29 mouse cellular contexts compared by ENCODE assay signal in genomic region chr19:36536929-36537328, GRCm38 (mm10). TPM values are rescaled to one million over a fixed set of nuclear protein-coding genes. Genes with fewer than 3 reads are reported as not detected.
A peak's percentile ranks its signal among the peaks of the same experiment; 100 is the strongest.
DNase-seq lines count a peak whose midpoint lies in the region; ATAC-seq and TF ChIP-seq lines count a peak whose summit lies in the region.
"Had no signal": no experiment of that assay in that cellular context is flagged by ENCODE, and none has a peak within 500 bp of the region (broad histone marks: within the 10 kb centered on the region; RNA-seq: fewer than 3 reads in every experiment).

No protein-coding gene starts in this region.

- H3K4me2 ChIP-seq in forebrain, embryonic 13.5 days: peak overlapping the region; percentile 25
- no peak overlapping the region for H3K4me2 ChIP-seq in forebrain, postnatal 0 days (ENCODE audit: low read depth)
- H3K4me2 ChIP-seq in hindbrain, embryonic 15.5 days: no peak overlapping the region
- H3K4me2 ChIP-seq in hindbrain, embryonic 12.5 days (replicated peaks): no peak overlapping the region
- no peak overlapping the region for H3K4me2 ChIP-seq in neural tube, embryonic 15.5 days
- H3K4me2 ChIP-seq: embryonic facial prominence, embryonic 15.5 days; limb, embryonic 15.5 days; liver, embryonic 13.5 days had no signal

- H3K27me3 ChIP-seq in forebrain, embryonic 13.5 days: peaks cover 11% of the 10 kb centered on the region
- no peaks in the 10 kb centered on the region for H3K27me3 ChIP-seq in forebrain, postnatal 0 days (ENCODE audit: insufficient read depth, low read length)
- no peaks in the 10 kb centered on the region for H3K27me3 ChIP-seq in hindbrain, embryonic 15.5 days
- peaks cover 6% of the 10 kb centered on the region; the same call in 1 of the 2 replicates for H3K27me3 ChIP-seq in hindbrain, embryonic 12.5 days
- no peaks in the 10 kb centered on the region for H3K27me3 ChIP-seq in neural tube, embryonic 15.5 days (replicated peaks)
- H3K27me3 ChIP-seq: embryonic facial prominence, embryonic 15.5 days had no signal

- no peak for DNase-seq in forebrain, postnatal 0 days
- DNase-seq in neural tube, embryonic 10.5 days (ENCODE audit: extremely low spot score, low spot score): no peak
- DNase-seq in telencephalon, adult 2 months (ENCODE audit: low read depth, low spot score): peak; percentile 66
- DNase-seq: adrenal gland, adult 8-10 months; cerebellum, adult 8-10 months; cerebellum, postnatal 25 days; gastrocnemius, postnatal 14 days; heart, postnatal 14 days; kidney, adult 9 months; kidney, postnatal 10 days; liver, embryonic 13.5 days; lung, adult 18-20 months; lung, postnatal 10 days; retina, postnatal 1 day; thymus, postnatal 4 days had no signal

- no peak overlapping the region for H3K4me3 ChIP-seq in forebrain, embryonic 13.5 days
- no peak overlapping the region for H3K4me3 ChIP-seq in forebrain, postnatal 0 days (ENCODE audit: low read depth, low read length)
- H3K4me3 ChIP-seq in hindbrain, embryonic 15.5 days: no peak overlapping the region
- no peak overlapping the region for H3K4me3 ChIP-seq in hindbrain, embryonic 12.5 days
- no peak overlapping the region for H3K4me3 ChIP-seq in neural tube, embryonic 15.5 days (replicated peaks)
- H3K4me3 ChIP-seq: embryonic facial prominence, embryonic 10.5 days; embryonic facial prominence, embryonic 15.5 days; hindbrain, embryonic 10.5 days; limb, embryonic 10.5 days; limb, embryonic 15.5 days; liver, embryonic 13.5 days; midbrain, embryonic 13.5 days had no signal

- H3K4me1 ChIP-seq in forebrain, embryonic 13.5 days: peaks cover 50% of the 10 kb centered on the region
- peaks cover 17% of the 10 kb centered on the region for H3K4me1 ChIP-seq in forebrain, postnatal 0 days (ENCODE audit: insufficient read depth)
- peaks cover 28% of the 10 kb centered on the region for H3K4me1 ChIP-seq in hindbrain, embryonic 15.5 days (replicated peaks)
- peaks cover 21% of the 10 kb centered on the region for H3K4me1 ChIP-seq in hindbrain, embryonic 12.5 days
- peaks cover 33% of the 10 kb centered on the region for H3K4me1 ChIP-seq in neural tube, embryonic 15.5 days

- peak overlapping the region; percentile 70; the same call in 1 of the 2 replicates for H3K27ac ChIP-seq in forebrain, embryonic 13.5 days
- no peak overlapping the region for H3K27ac ChIP-seq in forebrain, postnatal 0 days (ENCODE audit: low read depth, low read length)
- H3K27ac ChIP-seq in hindbrain, embryonic 15.5 days (replicated peaks): 0 out of 2 replicates have a peak overlapping the region, but pooled peaks have one; percentile 27
- no peak overlapping the region for H3K27ac ChIP-seq in hindbrain, embryonic 12.5 days
- 0 out of 2 replicates have a peak overlapping the region, but pooled peaks have one; percentile 78 for H3K27ac ChIP-seq in neural tube, embryonic 15.5 days (replicated peaks)
- H3K27ac ChIP-seq: embryonic facial prominence, embryonic 10.5 days; embryonic facial prominence, embryonic 15.5 days; hindbrain, embryonic 10.5 days; hindbrain, postnatal 0 days; limb, embryonic 10.5 days; limb, embryonic 15.5 days; liver, embryonic 13.5 days; macrophage; midbrain, embryonic 13.5 days had no signal

- no peak overlapping the region for H3K9ac ChIP-seq in forebrain, embryonic 13.5 days
- H3K9ac ChIP-seq in forebrain, postnatal 0 days: no peak overlapping the region
- no peak overlapping the region; the same call in 1 of the 2 replicates for H3K9ac ChIP-seq in hindbrain, embryonic 15.5 days
- no peak overlapping the region for H3K9ac ChIP-seq in hindbrain, embryonic 12.5 days
- no peak overlapping the region for H3K9ac ChIP-seq in neural tube, embryonic 15.5 days (replicated peaks)
- H3K9ac ChIP-seq: embryonic facial prominence, embryonic 15.5 days; limb, embryonic 15.5 days; liver, embryonic 13.5 days; midbrain, embryonic 13.5 days had no signal

- no peaks in the 10 kb centered on the region for H3K36me3 ChIP-seq in forebrain, embryonic 13.5 days (ENCODE audit: poor library complexity, severe bottlenecking)
- no peaks in the 10 kb centered on the region for H3K36me3 ChIP-seq in forebrain, postnatal 0 days (ENCODE audit: insufficient read depth)
- no peaks in the 10 kb centered on the region for H3K36me3 ChIP-seq in hindbrain, embryonic 15.5 days
- no peaks in the 10 kb centered on the region for H3K36me3 ChIP-seq in hindbrain, embryonic 12.5 days
- no peaks in the 10 kb centered on the region for H3K36me3 ChIP-seq in neural tube, embryonic 15.5 days
- H3K36me3 ChIP-seq: embryonic facial prominence, embryonic 10.5 days; embryonic facial prominence, embryonic 15.5 days; G1E; hindbrain, embryonic 10.5 days; limb, embryonic 10.5 days; limb, embryonic 15.5 days; liver, embryonic 13.5 days; midbrain, embryonic 13.5 days had no signal

- 65% methylated on average over 11 of the region's 11 CpGs for WGBS in forebrain, embryonic 13.5 days
- WGBS in forebrain, postnatal 0 days: 52% methylated on average over 11 of the region's 11 CpGs
- WGBS in hindbrain, embryonic 15.5 days: 63% methylated on average over 11 of the region's 11 CpGs
- WGBS in hindbrain, embryonic 12.5 days: 77% methylated on average over 11 of the region's 11 CpGs
- 69% methylated on average over 11 of the region's 11 CpGs for WGBS in neural tube, embryonic 15.5 days

- ATAC-seq in forebrain, embryonic 13.5 days: no peak
- ATAC-seq in forebrain, postnatal 0 days: no peak
- ATAC-seq in hindbrain, embryonic 15.5 days (ENCODE audit: low FRiP score, low read depth): no peak
- ATAC-seq in hindbrain, embryonic 12.5 days (ENCODE audit: low FRiP score): no peak
- ATAC-seq in neural tube, embryonic 15.5 days (ENCODE audit: low FRiP score): no peak
- ATAC-seq: hindbrain, postnatal 0 days; intestine, postnatal 0 days; midbrain, embryonic 13.5 days had no signal

- H3K9me3 ChIP-seq in forebrain, embryonic 13.5 days (replicated peaks): no peaks in the 10 kb centered on the region
- no peaks in the 10 kb centered on the region for H3K9me3 ChIP-seq in forebrain, postnatal 0 days (ENCODE audit: low read length)
- no peaks in the 10 kb centered on the region for H3K9me3 ChIP-seq in hindbrain, embryonic 15.5 days
- H3K9me3 ChIP-seq in hindbrain, embryonic 12.5 days (replicated peaks): no peaks in the 10 kb centered on the region
- H3K9me3 ChIP-seq in neural tube, embryonic 15.5 days (replicated peaks): no peaks in the 10 kb centered on the region
- H3K9me3 ChIP-seq: embryonic facial prominence, embryonic 10.5 days; embryonic facial prominence, embryonic 15.5 days; G1E; hindbrain, embryonic 10.5 days; limb, embryonic 10.5 days; limb, embryonic 15.5 days; liver, embryonic 13.5 days; midbrain, embryonic 13.5 days had no signal

- TF ChIP-seq CTCF in forebrain, postnatal 0 days (IDR thresholded peaks at IDR 0.05; ENCODE audit: low read depth): no peak

RNA-seq across cellular contexts. Expression of gene Hectd2, which starts 17.5 kb away (rescaled TPM):
- 12.1 and 12.8 TPM in 2 replicates for polyA plus RNA-seq in forebrain, embryonic 13.5 days (2015; fragmentation: Nextera tagmentation; extraction: Ambion mirVana)
- 28.6 and 32.9 TPM in 2 replicates for total RNA-seq in forebrain, postnatal 0 days (2014; rRNA removed)
- polyA plus RNA-seq in forebrain, postnatal 0 days (2015; fragmentation: Nextera tagmentation; extraction: Ambion mirVana): 6.1 and 6.7 TPM in 2 replicates
- polyA plus RNA-seq in hindbrain, embryonic 15.5 days (2015; fragmentation: Nextera tagmentation; extraction: Ambion mirVana): 11.8 and 13.1 TPM in 2 replicates
- polyA plus RNA-seq in hindbrain, embryonic 12.5 days (2016; fragmentation: Nextera tagmentation; extraction: Ambion mirVana): 9.3 and 11.1 TPM in 2 replicates
- polyA plus RNA-seq in neural tube, embryonic 15.5 days (2015; fragmentation: Nextera tagmentation; extraction: Ambion mirVana): 9.5 and 10.0 TPM in 2 replicates

Comparison
In these comparisons a context has a peak if more than half of its experiments do, and no peak if none do; other contexts are left out.
1. H3K27ac ChIP-seq: peak in forebrain, embryonic 13.5 days (single experiment), hindbrain, embryonic 15.5 days (single experiment) and neural tube, embryonic 15.5 days (single experiment); none in forebrain, postnatal 0 days (single experiment) and hindbrain, embryonic 12.5 days (single experiment).